Mouse (Mus musculus): ENCODE measurements around the gene Serpinb7.

Gene Serpinb7

DNA sequence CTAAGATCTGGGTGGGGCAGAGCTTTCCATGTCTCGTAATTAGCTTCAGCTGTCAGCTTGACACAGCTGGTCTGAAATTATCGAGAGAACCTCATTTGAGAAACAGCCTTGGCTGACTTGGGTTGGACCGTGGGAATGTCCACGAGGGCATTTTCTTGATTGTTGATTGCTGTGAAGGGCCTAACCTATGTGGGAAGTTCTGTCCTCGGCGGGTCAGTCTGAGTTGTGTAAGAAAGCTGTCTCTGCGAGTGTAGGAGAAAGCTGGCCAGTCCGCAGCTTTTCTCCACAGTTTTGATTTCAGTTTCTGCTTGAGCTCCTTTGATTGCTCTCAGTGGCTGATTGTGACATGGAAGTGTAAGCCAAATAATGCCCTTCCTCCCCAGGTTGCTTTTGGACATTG lies 90.1 kb downstream of the Serpinb7 start:
- no peak for DNase-seq (ENCODE audit: low spot score)

DNA sequence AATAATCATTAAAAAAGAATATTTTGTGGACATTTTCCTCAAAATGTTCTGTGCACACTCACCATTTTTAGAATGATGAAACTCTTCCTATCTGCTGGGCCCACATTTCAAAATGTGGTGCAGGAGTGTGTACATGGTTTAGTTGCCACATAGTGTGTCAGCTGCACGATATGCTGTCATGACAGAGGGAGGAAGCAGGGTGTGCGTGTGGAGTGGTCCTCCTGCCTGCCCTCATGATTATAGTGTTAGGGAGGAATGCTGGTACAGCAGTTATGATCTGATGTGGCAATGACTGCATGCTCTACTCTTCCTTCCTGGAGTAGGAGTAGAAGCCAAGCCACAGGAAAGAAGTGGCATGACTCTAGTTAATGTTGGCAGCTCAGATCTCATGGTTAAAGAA lies 97.3 kb downstream of the Serpinb7 start:
- DNase-seq (ENCODE audit: low spot score), result no peak

GRCm38 (mm10) chr1:107502025-107502424 lies 102.6 kb downstream of the Serpinb7 start:
- no peak for DNase-seq (ENCODE audit: low spot score)
